ENCODE assay signal across 24 mouse cellular contexts in the genomic region with DNA sequence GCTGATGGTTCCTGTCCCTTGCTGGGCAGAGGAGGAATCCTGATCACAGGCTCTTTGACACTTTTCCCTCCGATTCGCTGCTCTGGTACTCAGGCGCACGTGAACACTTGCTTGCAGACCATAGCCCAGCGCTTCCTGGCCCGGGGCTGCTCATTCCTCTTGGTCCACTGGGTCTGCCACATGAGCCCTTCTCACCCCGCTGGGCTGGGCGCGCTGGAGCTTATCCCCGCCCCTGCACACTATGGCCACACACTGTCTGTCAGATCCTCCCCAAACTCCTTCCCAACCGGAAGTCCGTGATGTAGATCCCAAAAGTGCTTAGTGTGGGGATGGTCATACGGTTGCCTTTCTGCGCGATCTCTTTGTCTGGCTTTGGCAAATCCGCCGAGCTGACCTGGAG.
"Had no signal": no experiment of that assay in that cellular context is flagged by ENCODE, and none has a peak within 500 bp of the region (broad histone marks: within the 10 kb centered on the region; RNA-seq: fewer than 3 reads in every experiment).

No protein-coding gene starts in this region.

- DNase-seq: kidney, adult 2 months; kidney, postnatal 10 days; layer of hippocampus, adult 9-11 months; liver; lung, adult 18-20 months; lung, postnatal 10 days; lung, postnatal 36 days; right cerebral cortex, adult 18-20 months; right cerebral cortex, postnatal 14 days; spleen, adult 18-20 months; thymus, postnatal 36 days had no signal

- H3K4me2 ChIP-seq: limb, embryonic 13.5 days; liver, embryonic 12.5 days; liver, embryonic 15.5 days; lung, embryonic 15.5 days; midbrain, embryonic 13.5 days; neural tube, embryonic 13.5 days; stomach, embryonic 15.5 days had no signal

- H3K9me3 ChIP-seq: limb, embryonic 10.5 days; limb, embryonic 13.5 days; liver, embryonic 12.5 days; liver, embryonic 15.5 days; lung, embryonic 15.5 days; midbrain, embryonic 10.5 days; midbrain, embryonic 13.5 days; neural tube, embryonic 13.5 days; stomach, embryonic 15.5 days had no signal

- H3K4me1 ChIP-seq: limb, embryonic 10.5 days; limb, embryonic 13.5 days; liver, embryonic 12.5 days; megakaryocyte, embryonic 14.5 days; midbrain, embryonic 10.5 days; midbrain, embryonic 13.5 days; neural tube, embryonic 13.5 days; stomach, embryonic 15.5 days had no signal

- H3K27ac ChIP-seq: layer of hippocampus, adult 2 months; limb, embryonic 10.5 days; limb, embryonic 13.5 days; liver, embryonic 12.5 days; liver, embryonic 15.5 days; lung, embryonic 15.5 days; midbrain, embryonic 10.5 days; midbrain, embryonic 13.5 days; neural tube, embryonic 13.5 days; stomach, embryonic 15.5 days had no signal

- H3K27me3 ChIP-seq: limb, embryonic 13.5 days; liver, embryonic 12.5 days; liver, embryonic 15.5 days; lung, embryonic 15.5 days; megakaryocyte, embryonic 14.5 days; midbrain, embryonic 13.5 days; neural tube, embryonic 13.5 days; stomach, embryonic 15.5 days had no signal

- ATAC-seq: liver, embryonic 12.5 days; midbrain, embryonic 13.5 days; midbrain, embryonic 16.5 days had no signal

- H3K4me3 ChIP-seq: layer of hippocampus, adult 2 months; limb, embryonic 10.5 days; limb, embryonic 13.5 days; liver, embryonic 12.5 days; liver, embryonic 15.5 days; lung, embryonic 15.5 days; megakaryocyte, embryonic 14.5 days; midbrain, embryonic 10.5 days; midbrain, embryonic 13.5 days; myocyte; neural tube, embryonic 13.5 days; stomach, embryonic 15.5 days had no signal

- H3K9ac ChIP-seq: limb, embryonic 13.5 days; liver, embryonic 12.5 days; liver, embryonic 15.5 days; lung, embryonic 15.5 days; midbrain, embryonic 13.5 days; neural tube, embryonic 13.5 days; stomach, embryonic 15.5 days had no signal

- H3K36me3 ChIP-seq: stomach, embryonic 15.5 days had no signal
